ENCODE assay signal across 16 mouse cellular contexts in the genomic region with DNA sequence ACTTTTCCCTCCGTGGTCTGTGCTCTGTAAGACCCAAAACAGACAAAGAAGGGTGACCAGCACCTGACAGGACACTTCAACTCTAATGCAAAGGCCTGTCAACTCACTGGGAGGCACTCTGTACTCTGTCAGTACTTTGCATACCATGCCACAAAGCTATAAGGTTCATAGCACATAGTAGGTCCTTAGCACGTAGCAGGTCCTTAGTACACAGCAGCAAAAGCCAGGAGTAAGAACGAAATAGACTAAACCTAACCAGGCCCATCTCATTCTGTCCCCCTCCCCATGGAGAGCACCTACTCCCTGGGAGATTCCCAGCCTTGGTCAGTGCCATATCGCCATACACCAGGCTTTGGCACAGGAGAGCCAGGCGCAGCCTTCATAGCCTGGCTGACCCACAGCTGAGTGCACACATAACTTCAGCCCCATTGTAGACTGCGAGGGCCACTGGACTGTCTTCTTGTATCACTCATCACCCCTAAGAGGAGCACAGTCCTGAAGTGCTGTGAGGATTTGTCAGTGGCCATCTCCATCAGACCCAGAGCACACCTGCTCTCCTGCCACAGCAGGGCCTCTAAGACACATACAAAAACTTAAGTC.
"Had no signal": no experiment of that assay in that cellular context is flagged by ENCODE, and none has a peak within 500 bp of the region (broad histone marks: within the 10 kb centered on the region; RNA-seq: fewer than 3 reads in every experiment).

No protein-coding gene starts in this region.

- DNase-seq: liver, postnatal 0 days; lung, adult 2 months; lung, postnatal 14 days; lung, postnatal 36 days; midbrain, embryonic 14.5 days; right cerebral cortex, postnatal 14 days; thymus, adult 2 months; thymus, postnatal 25 days; thymus, postnatal 4 days had no signal

- H3K27ac ChIP-seq: liver, embryonic 15.5 days; lung, embryonic 15.5 days; midbrain, embryonic 10.5 days; midbrain, embryonic 12.5 days; neural tube, embryonic 12.5 days; stomach, embryonic 15.5 days; stomach, postnatal 0 days had no signal

- H3K9ac ChIP-seq: liver, embryonic 15.5 days; liver, postnatal 0 days; lung, embryonic 15.5 days; midbrain, embryonic 12.5 days; neural tube, embryonic 12.5 days; stomach, embryonic 15.5 days had no signal

- H3K27me3 ChIP-seq: liver, embryonic 15.5 days; stomach, embryonic 15.5 days had no signal

- H3K36me3 ChIP-seq: neural tube, embryonic 12.5 days had no signal

- H3K4me3 ChIP-seq: liver, embryonic 15.5 days; lung, embryonic 15.5 days; midbrain, embryonic 10.5 days; midbrain, embryonic 12.5 days; neural tube, embryonic 12.5 days; stomach, embryonic 15.5 days had no signal

- H3K4me2 ChIP-seq: liver, embryonic 15.5 days; lung, embryonic 15.5 days; midbrain, embryonic 12.5 days; neural tube, embryonic 12.5 days; stomach, embryonic 15.5 days had no signal

- H3K9me3 ChIP-seq: liver, embryonic 15.5 days; lung, embryonic 15.5 days; midbrain, embryonic 10.5 days; midbrain, embryonic 12.5 days; neural tube, embryonic 12.5 days; stomach, embryonic 15.5 days had no signal
